Mouse (Mus musculus) subcutaneous adipose tissue, adult 2 months (tissue): ENCODE data around the gene Cnn3. TPM values are rescaled to one million over a fixed set of nuclear protein-coding genes. Genes with fewer than 3 reads are reported as not detected.

Experiments used
- polyA plus RNA-seq: library from polyadenylated mRNA; depleted of rRNA; stranded (reverse); fragments of >200 nt; gene quantifications from 2 replicates; pipeline ENCODE4 v1.2.3, GENCODE M21; 2012; ENCODE audit warnings: low replicate concordance; rRNA removed

Gene Cnn3
- 105 and 323 TPM in 2 replicates for polyA plus RNA-seq

DNA sequence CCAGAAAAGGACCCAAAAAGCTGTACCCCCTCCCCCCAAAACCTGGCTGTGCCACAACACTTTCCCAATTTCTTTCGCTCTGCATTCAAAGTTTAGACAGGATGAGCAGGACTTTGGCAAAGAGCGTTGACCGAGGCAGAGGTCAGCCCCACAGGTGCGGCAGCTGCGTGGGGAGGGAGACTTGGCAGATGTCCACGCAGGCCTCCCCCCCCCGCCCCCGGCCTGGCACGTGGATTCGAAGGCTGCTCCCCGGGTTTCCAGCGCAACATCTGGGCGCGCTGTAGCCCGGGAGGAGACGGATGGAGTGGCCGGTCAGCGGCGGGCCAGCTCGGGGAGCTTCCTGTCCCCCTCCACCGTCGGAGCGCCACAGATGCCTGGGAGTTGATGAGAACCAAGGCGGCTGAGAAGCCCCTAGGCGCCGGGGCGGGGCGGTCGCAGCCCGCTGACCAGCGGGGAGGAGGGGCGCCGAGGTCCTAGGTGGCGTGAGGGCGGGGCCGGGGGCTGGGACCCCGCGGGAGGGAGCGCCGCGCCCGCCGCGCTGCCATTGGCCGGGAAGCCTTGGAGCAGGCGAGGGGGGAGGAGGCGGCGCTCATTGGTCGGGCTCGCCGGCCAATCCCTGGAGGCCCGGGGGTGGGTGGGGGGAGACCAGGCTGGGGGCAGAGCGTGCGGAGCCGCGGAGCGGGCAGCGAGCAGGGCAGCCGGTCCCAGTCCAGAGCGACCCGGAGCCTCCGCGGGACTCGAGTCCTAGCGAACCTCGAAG, at the start of gene Cnn3:
TSS of gene Cnn3 (plus strand) at position 637 of the 760 bp plus-strand sequence.

Other genes with a start within 250 kb of the Cnn3 start
- gene Tmem56, start 143.4 kb upstream of the Cnn3 start, polyA plus RNA-seq, result 0.16 and 1.5 TPM in 2 replicates
- gene Alg14, start 134.7 kb upstream of the Cnn3 start, polyA plus RNA-seq, result 30.5 and 32.6 TPM in 2 replicates
- gene Slc44a3, start 105.9 kb downstream of the Cnn3 start, polyA plus RNA-seq, result 16.4 and 17.0 TPM in 2 replicates
- not detected in 2 replicates for gene 4930432M17Rik, start 244.3 kb downstream of the Cnn3 start, polyA plus RNA-seq